Mouse (Mus musculus): ENCODE measurements around the gene Tacstd2. TPM values are rescaled to one million over a fixed set of nuclear protein-coding genes. Genes with fewer than 3 reads are reported as not detected.
"Not testable (repeated sequence)": the region's sequence is repeated elsewhere in the genome, so short reads cannot be mapped to it uniquely, and the experiment has no call there.

The Tacstd2 gene
- polyA plus RNA-seq, 1 experiment from 2014 or later: 2.1 TPM

DNA sequence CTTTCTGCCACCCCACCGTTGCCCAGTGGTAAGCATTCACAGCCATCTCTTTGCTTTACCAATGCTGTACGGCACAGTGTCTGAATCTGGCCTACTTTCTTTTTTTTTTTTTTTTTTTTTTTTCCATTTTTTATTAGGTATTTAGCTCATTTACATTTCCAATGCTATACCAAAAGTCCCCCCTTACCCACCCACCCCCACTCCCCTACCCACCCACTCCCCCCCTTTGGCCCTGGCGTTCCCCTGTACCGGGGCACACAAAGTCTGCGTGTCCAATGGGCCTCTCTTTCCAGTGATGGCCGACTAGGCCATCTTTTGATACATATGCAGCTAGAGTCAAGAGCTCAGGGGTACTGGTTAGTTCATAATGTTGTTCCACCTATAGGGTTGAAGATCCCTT, 33.7 kb downstream of the Tacstd2 start:
- 85% methylated on average over 2 of the region's 6 CpGs for WGBS
- H3K27ac ChIP-seq (replicated peaks); H3K4me3 ChIP-seq; H3K4me2 ChIP-seq; H3K9me3 ChIP-seq; H3K4me1 ChIP-seq (replicated peaks); H3K36me3 ChIP-seq; ATAC-seq (ENCODE audit: low FRiP score, low read depth); H3K27me3 ChIP-seq; H3K9ac ChIP-seq: not testable (repeated sequence)

DNA sequence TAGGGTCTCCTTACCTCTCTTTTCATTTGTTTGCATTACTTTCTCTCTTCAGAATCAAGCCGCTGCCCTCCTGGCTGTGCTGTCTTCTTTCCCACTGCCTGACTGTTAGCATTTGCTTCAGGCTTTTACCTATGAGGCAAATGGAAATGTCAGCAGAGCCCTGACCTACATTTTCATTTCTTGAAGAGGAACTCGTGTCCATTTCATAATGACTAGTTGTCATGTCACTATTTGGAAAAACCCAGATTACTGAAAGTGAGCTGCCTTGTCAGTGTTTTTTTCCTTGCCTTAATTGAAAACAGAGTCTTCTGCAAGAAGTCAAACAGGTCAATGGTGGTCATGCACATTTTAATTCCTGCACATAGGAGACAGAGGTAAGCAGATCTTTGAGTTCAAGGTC, 43.8 kb downstream of the Tacstd2 start, which contains the start of gene Il23r:
TSS of gene Il23r (minus strand) at position 101 of the 400 bp plus-strand sequence.
- Histone ChIP-seq H3K4me2 (no peak within 1 kb of the TSS), H3K4me1 (replicated peaks) (no peaks in the 10 kb centered on the region), H3K9ac (no peak within 1 kb of the TSS), H3K27ac (replicated peaks) (no peak within 1 kb of the TSS), H3K4me3 (no peak within 1 kb of the TSS), H3K27me3 (no peaks in the 10 kb centered on the region), H3K36me3 (no peaks in the 10 kb centered on the region), H3K9me3 (no peaks in the 10 kb centered on the region)
- ATAC-seq (ENCODE audit: low FRiP score, low read depth): no peak
- WGBS: 92% methylated on average over 2 of the region's 2 CpGs

Other genes starting within 250 kb of the Tacstd2 start
- not detected in 2 replicates for gene Il12rb2, start 159.6 kb downstream of the Tacstd2 start, polyA plus RNA-seq (2015; fragmentation: Nextera tagmentation; extraction: Ambion mirVana)
- gene Il23r, start 43.9 kb downstream of the Tacstd2 start, polyA plus RNA-seq (2015; fragmentation: Nextera tagmentation; extraction: Ambion mirVana): not detected in 2 replicates